Mouse (Mus musculus) heart, postnatal 0 days (tissue): ENCODE measurements around the gene Lama2.

Experiments used
- CTCF ChIP-seq: IDR thresholded peaks from 2 replicates; pipeline ENCODE4 v1.5.1; 2016; ENCODE audit warnings: antibody characterized with exemption, control low read depth, low read depth
- EP300 ChIP-seq: IDR thresholded peaks from 2 replicates; pipeline ENCODE4 v1.6.1; 2016; ENCODE audit warnings: antibody characterized with exemption, low read depth

- TF ChIP-seq CTCF, result no peak
- TF ChIP-seq EP300, result no peak
These were observed 669.1 kb downstream of the Lama2 start for GRCm38 (mm10) chr10:26950448-26950847.
